Mouse (Mus musculus) B cell, adult 2 months (primary cell): ENCODE measurements around the gene Lca5.

ENCODE experiments used
- DNase-seq, 2 experiments: peaks; one replicate each; pipeline ENCODE4 v3.0.0; 2022

Lca5 gene

DNA sequence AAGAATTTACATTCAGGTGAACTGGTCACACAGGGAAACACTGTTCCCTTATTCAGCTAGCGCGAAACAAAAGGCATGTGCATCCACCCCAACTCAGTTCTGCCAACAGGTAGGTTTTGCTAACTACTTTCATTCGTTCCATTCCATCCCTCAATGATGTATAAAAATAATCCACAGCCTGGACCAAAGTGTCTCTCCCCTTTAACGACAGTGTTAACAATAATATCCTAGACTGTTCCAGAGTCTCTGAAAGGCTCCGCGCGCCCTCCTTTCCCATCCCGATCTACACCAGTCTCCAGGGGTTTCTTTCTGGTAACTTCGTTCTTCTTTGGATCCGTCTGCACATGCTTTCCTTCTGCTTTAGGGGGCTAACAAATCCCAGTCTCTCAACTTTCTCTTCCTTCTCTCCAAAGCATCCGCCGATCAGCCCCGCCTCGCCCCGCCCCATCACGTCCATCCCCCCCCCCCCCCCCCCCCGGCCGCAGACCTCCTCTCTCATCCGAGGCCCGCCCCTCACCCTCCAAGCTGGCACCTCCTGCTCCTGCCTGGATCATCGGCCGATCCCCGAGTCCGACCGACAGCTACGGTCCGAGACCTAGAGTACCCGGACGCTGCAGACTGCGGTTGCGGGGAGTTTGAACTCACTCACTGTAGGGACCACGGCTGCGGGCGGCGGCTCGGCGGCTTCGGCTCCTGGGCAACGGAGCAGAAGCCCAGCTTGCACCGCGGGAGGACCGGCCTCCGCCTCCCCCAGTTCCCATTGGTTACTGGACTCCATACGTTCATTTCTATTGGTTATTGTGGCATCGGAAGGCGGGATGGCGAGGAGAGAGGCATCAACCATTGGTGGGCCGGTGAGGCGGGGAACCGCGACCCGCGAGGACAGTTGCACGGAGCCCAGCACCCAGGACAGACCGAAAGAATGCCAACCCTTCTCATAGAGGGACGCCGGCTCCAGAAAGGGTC is at the start of gene Lca5:
Lca5 (minus strand) TSS at position 736 of the 966 bp plus-strand sequence.
- peak; percentile 91 to 92 for DNase-seq

DNA sequence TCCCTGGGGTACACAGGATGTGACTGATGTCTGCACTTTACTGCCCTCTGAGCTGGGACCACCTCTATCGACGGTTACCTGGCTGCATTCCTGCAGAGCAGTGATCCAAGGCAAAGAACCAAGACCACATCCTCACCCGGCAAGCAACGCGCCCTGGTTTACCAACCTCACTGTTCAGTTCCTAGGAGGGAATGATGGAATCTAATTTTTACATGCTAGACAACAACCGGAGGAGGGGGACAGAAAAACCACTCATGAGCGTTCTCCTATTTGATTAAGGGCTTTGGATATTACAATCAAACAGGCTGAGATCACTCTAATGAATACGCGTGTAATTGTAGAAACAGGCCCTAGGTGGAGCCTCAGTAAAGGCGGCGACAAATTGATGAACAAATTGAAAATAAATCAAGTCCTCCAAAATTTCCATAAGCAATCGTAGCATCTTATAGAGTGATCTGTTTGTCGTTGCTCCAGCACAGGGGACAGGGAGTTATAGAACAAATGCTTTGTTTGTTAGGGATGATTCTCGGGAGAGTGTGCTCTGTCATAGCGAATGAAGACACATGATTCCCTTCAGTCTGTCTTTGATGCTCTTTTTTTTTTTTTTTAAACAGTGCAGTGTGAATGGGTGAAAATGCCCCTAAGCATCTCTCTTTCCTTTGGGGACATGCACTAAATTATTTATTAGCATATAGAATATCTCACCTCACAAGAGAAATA is 47.7 kb upstream of the Lca5 start:
- DNase-seq: no peak

DNA sequence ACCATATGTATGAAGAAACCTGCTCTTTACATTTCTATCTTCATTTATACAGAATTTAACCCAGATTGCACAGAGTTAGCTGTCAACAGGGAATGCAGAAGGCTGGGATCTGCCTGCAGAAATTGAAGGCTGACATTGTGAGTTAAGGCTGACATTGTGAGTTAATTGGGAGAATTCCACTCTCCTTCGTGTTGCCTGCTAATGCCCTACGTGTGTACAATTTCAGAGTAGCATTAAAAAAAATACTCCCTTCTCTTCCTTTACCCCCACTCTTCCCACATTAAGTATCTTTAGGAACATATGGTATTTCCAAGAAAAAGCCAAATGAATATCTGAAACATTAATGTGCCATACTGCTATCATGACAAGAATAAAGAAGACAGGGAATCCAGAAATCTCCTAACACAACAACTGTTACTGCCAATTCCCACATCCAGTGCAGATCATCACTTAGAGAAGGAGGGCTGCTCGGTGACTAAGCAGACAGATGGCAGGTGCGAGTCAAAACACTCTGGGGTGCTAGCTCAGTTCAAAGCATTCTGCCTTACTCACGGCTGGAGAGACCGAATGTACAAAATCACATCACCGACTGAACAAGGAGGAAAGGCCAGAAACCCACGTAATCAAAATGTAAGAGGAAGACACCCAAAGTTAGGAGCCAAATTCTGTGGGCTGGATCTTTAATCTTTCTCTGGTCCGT is 47.0 kb upstream of the Lca5 start:
- no peak for DNase-seq

DNA sequence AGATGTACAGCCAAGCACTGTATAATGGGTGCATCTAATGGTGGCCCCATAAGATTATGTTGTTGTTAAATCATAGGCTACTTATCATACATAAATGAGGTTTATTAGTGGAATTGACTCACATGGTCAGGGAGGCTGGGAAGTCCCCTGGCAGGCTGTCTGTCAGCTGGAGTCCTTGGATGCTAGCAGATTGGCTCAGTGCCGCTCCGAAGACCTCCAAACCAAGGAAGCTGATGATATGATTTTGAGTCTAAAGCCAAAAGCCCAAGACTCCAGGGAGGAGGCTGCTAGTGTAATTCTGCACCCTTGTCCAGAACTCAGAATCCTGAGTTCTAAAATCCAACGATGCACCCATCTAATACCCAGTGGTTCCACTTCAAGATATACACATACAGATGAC is 45.0 kb upstream of the Lca5 start:
- DNase-seq: no peak

DNA sequence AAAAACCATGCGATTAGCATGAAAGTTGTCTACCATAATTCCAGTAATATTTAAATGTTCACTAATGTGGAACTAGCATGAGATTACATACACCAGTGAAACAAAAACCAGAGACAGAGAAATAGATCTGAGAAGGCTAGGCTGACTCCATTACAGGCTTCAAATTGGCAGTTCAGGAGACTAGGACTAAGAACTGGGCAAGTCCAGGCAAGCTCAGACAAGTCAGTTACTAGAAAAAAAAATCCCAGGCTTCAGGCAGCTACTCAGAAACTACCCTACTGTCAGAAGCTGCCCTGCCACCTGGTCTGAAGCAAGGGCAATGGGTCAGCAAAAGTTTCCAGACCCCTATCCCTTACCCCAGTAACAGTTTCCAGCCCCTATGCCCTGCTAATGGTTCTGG is 44.4 kb upstream of the Lca5 start:
- no peak for DNase-seq

DNA sequence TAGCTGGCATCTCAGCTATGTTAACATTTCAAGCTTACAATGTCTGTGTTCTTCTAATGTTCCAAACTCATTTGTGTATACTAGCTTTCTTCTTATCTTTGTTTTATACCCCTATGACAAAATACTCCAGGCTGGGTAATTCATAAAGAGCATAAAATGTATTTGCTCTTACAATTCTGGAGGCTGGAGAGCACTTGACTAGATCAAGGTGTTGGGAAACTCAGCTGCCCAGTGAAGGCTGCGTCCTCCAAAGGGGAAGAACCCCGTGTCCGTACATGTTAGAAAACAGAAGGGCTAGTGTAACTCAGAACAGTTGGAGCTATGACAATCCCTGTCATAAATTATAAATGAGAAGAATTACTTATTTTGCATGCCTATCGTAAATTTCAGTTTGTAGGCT is 42.5 kb upstream of the Lca5 start:
- DNase-seq: no peak

DNA sequence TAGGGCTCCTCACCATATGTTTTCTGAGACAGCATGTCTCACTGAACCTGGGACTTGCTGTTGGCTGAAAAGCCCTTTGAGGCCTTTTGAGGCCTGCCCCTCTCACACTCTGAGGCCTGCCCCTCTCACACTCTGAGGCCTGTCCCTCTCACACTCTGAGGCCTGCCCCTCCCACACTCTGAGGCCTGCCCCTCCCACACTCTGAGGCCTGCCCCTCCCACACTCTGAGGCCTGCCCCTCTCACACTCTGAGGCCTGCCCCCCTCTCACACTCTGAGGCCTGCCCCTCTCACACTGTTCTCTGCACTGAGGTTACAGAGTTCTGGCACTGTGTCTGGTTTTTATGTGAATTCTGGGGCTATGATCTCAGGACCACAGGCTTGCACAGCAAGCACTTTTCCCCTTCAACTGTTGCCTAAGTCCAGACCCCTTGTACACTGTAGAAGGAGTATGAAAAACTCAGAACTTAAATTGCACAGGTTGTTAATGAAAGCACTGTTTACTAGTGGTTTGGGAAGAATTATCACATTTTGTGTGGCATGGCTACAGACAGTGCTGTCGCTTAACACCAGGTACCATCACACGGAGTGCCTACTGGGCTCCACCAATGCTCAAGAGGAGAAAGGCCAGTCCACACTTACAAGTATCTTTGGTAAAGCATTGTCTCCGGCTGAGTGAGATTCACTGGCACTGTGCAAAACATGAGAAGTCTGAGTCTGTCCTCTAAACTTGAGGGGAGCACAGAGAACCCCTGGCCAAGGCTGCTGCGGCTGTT is 41.4 kb upstream of the Lca5 start:
- DNase-seq: no peak

DNA sequence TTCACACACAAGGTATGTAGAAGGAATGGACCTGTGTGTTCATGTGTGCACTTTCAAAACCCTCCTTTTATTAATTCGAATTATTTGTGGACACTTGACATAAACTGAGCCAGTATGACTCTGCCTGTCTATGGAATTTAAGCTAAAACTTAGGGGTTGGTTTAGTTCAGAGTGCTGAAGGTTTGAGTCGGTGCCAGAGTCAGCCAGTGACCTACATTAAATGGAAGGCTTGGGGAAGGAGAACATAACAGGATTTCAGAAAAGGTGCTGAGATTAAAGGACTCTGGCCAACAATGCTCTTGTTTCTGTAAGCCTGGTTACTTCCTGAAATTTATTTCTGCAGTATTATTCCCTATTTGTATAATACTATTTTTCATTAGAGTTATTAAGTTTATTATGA is 28.9 kb upstream of the Lca5 start:
- no peak for DNase-seq

DNA sequence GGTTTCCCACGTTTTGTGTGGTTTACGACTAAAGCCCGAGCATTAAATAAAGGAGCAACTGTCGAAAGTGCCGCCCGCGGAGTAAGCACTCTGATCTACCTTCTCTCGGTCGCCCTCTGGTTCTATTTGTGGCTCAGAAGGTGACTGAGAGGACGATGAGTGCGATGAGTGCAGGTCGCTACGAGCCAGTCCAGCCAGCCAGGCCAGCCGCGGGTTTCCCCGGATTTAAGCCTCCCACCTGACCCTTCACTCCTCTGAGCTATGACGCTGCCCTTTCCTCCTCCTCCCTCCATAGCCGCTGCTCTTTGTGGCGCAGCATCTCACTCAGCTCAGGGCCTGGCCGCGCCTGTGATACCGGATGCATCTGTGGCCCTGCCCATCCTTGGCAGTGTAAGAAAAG is 6.8 kb upstream of the Lca5 start:
- DNase-seq: peak; percentile 76 to 77

DNA sequence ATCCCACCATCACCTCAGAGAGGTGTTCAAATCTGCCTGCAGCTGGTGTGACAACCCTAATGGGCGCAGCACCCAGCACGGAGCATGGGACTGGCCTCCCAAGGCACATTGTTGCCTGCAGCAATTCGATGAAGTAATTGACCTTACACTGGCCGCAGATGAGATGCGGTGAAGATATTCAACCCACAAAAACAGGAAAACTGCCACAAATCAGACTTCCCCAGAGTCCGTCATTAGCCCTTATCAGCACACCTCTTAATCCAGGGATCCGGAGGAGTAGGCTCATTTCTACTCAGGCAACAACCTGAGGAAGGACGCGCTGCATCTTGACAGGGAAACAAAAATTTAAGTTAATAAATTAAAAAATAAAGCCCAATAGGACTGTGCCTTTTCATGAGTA is 6.2 kb upstream of the Lca5 start:
- peak in 1 of 2 experiments; percentile 14 for DNase-seq

DNA sequence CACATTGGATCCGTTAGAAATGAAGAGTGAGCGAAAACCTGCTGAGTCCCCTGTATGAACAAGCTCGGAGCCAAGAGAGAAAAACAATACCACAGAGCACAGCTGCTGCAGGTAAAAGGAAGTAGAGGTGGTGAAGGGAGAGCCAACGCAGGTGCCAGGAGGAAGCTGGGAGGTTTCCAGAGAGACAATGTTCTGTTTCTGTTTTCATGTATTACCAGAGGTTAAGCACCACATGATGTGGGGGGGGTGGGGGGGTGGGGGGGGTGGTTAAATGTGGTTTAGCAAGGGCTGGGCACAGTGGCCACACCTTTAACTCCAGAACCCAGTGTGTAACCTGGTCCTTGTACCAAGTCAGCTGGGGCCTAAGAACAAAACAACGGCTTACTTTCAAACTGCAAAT is 3.3 kb downstream of the Lca5 start:
- peak; percentile 14 to 26 for DNase-seq

DNA sequence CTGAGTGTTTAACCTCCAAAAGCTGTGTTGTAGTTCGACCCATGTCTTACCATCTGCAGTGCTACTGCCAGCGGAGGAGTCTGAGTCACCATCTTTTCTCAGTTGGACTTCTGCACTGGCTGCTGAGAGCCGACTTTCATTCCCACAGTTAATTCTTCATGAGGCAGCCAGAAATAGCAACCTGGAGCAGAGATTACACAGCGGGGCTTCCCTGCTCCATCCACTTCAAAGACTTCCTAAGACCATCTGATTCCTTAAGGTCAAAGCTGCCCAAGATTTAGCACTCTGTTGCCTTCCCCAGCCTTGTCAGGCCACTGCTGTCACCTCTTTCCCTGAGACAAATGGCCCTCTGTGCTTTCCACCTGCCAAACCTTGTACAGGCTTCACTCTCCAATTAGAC is 6.4 kb downstream of the Lca5 start:
- no peak for DNase-seq

DNA sequence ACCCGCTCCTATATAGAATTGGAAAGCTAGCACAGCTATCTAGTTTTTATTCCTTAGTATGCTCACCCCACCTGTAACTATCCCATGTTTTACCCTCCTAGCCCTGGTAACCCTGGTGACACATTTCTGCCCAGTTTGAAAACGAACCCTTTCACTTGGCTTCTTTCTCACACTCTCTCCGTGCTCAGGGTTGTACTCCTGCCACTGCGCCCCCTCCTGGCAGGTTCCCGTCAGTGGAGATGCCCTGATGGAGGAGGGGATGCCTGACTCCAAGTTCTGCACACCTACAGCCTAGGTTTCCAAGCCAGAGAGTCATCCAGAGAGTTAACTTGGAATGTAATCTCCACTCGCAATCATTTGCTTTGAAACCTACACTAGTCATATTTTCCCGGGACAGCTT is 7.3 kb downstream of the Lca5 start:
- DNase-seq: peak; percentile 80 to 82

DNA sequence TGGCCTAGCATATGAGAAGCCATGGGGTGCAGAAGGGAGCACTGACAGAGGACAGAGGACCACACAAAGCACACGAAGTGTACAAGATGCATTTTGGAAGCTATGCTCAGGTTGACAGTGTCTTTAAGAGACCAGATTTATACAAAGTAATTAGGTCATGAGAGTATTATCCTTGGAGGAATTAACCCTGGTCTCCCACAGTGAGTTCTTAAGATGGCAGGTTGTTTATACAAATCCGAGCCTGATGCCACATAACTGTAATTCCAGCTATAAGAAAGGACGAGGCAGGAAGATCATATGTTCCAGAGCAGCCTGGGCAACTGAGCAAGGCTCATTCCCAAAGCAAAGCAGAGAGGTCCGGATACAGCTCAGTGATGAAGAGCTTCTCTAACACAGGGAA is 13.0 kb downstream of the Lca5 start:
- no peak for DNase-seq

DNA sequence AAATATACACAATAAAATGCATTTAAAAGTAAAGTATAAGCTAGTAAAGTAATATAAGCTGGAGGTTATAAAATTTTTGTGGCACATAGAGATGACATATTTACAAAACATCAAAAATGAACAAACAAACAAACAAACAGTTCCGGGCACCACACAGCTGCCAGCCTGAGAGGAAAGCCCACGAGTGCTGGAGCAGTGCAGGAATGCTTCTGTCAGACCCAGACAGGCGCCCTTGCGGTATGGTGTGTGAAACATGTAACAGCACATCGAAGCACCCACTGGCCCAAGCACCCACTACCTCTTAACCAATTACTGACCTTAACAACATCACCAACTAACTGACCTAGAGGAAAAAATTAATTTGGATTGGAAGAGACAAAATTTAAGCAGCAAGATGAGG is 22.0 kb downstream of the Lca5 start:
- DNase-seq: no peak

DNA sequence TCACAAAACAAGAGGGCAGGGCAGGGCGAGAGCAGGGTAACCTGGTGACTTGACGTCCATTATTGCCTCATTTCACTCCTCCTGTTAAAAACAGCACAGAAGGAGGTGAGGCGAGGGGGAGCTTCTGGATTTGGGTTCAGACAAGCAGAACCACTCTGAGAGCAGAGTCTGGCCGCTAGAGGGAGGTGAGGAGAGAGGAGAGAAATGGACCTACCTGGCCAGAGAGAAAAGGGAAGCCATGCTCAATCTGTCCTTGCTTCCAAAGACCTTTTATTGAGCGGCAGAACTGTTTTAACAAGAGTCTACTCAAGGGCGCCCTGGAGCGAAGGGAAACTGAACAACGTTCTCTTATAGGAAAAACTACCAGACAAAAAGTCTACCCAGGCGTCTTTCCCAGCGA is 27.9 kb downstream of the Lca5 start:
- DNase-seq: peak; percentile 15 to 24

DNA sequence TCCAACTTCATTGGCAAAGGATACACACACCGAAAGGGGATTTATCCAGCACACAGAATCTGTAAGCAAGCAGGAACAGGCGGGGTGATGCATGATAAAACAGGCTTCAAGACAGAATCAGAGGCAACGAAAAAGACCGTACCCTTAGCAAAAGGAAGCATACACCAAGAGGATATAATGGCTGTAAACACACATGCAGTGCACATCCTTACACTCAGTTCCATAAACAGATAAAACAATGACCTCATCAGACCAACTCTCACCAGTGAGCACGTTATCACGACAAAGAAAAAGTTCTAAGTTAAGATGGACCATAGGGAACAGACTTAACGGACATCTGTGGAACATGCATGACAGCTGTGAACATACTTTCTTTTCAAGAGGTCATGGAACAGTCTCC is 35.8 kb downstream of the Lca5 start:
- no peak for DNase-seq

DNA sequence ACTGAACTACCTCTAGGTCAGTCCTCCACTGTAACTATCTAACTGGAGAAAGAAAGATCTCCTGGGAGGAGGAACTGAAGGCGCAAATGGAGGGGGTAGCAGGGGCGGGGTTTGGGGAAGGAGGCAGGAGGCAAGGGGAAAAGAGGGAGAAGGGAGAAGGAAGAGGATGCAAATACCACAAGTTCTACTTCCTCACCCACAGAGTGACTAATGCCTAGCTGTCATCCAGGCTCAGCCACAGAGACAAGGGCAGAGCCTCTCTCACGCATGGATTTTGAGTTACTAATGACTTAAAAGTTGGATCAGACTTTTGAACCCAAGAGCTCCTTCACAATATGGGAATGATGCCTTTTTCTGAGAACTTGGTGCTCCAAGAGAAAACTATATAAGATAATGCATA is 40.1 kb downstream of the Lca5 start:
- no peak for DNase-seq

DNA sequence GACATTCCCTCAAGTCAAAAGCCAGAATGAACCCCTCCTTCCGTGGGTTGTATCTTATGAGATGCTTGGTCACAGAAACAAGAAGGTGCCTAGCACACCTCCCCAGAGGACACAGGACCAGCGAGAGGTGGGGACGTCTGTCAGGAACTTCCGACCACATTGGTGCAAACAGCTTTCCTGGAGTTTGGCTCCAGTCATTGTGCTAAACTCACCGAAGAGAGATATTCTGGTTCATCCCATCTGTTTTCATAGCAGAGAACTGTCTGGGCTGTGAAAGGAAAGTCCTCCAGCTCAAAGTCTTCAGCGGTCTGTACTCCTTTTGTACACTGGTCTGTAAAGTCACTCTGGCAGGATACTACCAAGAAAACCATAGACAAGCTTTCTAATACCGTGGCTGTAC is 41.5 kb downstream of the Lca5 start:
- DNase-seq: no peak

DNA sequence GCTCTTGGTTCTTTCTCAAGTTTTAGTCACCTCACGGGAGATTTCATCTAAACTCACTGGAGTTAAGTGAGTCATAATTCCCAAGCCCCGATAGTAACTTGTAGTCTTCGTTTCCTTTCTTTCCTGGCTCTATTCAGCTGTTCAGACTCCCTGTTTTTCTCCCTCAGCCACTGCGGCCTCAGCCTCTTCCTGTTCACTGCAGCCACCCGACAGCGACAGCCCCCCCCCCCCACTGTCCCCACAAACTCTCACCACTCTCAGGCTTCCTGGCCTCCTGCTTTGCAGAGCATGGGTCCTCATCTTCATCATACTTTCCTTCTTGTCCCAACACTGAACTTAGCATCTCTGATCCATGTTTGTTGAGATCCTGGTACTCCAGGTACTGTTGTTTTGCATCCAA is 42.7 kb downstream of the Lca5 start:
- no peak for DNase-seq

DNA sequence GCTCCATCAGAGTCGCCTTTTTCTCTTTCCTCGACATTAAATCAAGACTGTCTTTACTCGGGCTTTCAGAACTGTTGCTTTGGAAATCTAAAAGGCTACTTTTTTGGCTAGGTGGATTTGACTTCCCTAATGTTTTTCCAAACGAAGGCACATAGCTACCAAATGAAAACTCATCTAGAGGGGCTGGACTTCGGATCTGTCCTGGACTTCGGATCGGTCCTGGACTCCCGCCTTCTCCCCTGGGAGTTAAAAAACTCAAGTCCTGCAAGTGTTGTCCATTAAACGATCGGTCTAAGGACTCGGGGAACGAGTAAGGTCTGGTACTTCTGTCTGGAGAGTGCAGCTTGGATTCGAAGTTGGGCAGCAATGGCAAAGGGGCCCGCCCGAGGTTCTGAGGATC is 45.5 kb downstream of the Lca5 start:
- no peak for DNase-seq

DNA sequence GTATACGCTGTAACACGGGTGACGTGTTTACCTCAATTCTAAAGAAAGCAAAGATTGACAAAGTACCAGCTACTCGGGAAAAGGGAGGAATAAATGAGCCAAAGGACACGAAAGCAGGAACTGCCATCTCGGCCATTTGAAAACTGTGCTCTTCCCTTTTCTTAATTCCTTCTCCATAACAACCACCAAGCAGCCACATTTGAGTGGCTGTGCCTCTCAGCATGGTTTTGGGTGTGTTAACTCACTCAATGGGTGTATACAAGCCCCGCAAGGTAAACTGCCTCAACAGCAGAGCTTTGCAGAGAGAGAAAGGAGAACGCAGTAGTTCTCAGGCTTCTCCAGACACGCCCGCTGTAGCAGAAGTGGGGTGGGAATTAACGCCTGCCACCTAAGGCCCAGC is 48.9 kb downstream of the Lca5 start:
- no peak for DNase-seq

DNA sequence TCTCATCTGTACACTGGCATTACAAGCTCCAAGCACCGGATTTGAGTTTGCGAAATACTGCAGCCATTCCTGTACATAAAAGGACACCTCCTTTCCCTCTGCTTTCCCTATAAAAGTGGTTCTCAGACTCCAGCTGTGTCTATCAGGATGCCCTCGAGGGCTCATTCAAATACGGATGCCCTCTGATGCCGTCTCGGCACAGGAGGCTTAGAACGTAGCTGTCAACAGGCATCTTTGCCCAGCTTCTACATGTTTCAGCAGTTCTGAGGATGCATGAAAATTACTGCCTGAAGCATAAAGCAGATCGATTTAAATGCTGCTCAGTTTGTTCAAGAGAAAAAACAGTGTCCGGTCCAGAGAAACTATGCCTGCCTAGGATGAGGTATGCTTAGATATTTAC is 51.4 kb downstream of the Lca5 start:
- no peak for DNase-seq
